Mouse (Mus musculus) forebrain, embryonic 13.5 days (tissue): Measurements from ENCODE around the gene Tulp4. TPM values are rescaled to one million over a fixed set of nuclear protein-coding genes. Genes with fewer than 3 reads are reported as not detected.

Experiments used
- ATAC-seq: fragments of 200-750 bp; cut with Nextera tagmentation; 2 replicates; pipeline ENCODE4 v1.8.0; 2017
- H3K27ac ChIP-seq: fragments of 300-500 bp; sonication (generic); 2 replicates; pipeline ENCODE4 v1.5.1; 2015; ENCODE audit warnings: inconsistent platforms, mild to moderate bottlenecking, moderate library complexity
- H3K27me3 ChIP-seq: fragments of 300-500 bp; sonication (generic); 2 replicates; pipeline ENCODE4 v1.6.1; 2015; ENCODE audit warnings: mild to moderate bottlenecking, inconsistent platforms
- H3K36me3 ChIP-seq: fragments of 300-500 bp; sonication (generic); 2 replicates; pipeline ENCODE4 v1.6.1; 2015; ENCODE audit warnings: mild to moderate bottlenecking, inconsistent platforms; ENCODE audit not compliant: poor library complexity, severe bottlenecking
- H3K4me1 ChIP-seq: fragments of 300-500 bp; sonication (generic); 2 replicates; pipeline ENCODE4 v1.6.1; 2015; ENCODE audit warnings: inconsistent platforms
- H3K4me2 ChIP-seq: fragments of 300-500 bp; sonication (generic); 2 replicates; pipeline ENCODE4 v1.6.1; 2015; ENCODE audit warnings: inconsistent platforms, mild to moderate bottlenecking, moderate library complexity
- H3K4me3 ChIP-seq: fragments of 300-500 bp; sonication (generic); 2 replicates; pipeline ENCODE4 v1.5.1; 2015; ENCODE audit warnings: mild to moderate bottlenecking, inconsistent platforms
- H3K9ac ChIP-seq: fragments of 300-500 bp; sonication (generic); 2 replicates; pipeline ENCODE4 v1.6.1; 2015; ENCODE audit warnings: mild to moderate bottlenecking, inconsistent platforms
- H3K9me3 ChIP-seq: fragments of 300-500 bp; sonication (generic); replicated peaks from 2 replicates; pipeline ENCODE4 v1.6.1; 2016; ENCODE audit warnings: inconsistent platforms
- WGBS: fragments of 180-500 bp; shearing (Covaris S2); methylation state at CpG from one replicate; pipeline ENCODE4 v1.1.7; 2015; 5-methylcytosine and 5-hydroxymethylcytosine counted together
- polyA plus RNA-seq: library from polyadenylated mRNA; unstranded; fragments of >200 nt; fragmentation: Nextera tagmentation; extraction: Ambion mirVana; gene quantifications from 2 replicates; pipeline ENCODE4 v1.2.1, GENCODE M21; 2015

The Tulp4 gene
- polyA plus RNA-seq, result 132 and 156 TPM in 2 replicates

GRCm38 (mm10) chr17:6106361-6107014 is at the start of gene Tulp4:
Tulp4 (plus strand) TSS chr17:6106437.
- peak within 1 kb of the TSS; percentile 92 for H3K4me3 ChIP-seq
- under 1% methylated on average over 25 of the region's 76 CpGs for WGBS
- peak within 1 kb of the TSS; percentile 97 for H3K27ac ChIP-seq
- H3K27me3 ChIP-seq, result no peaks in the 10 kb centered on the region
- no peaks in the 10 kb centered on the region for H3K9me3 ChIP-seq
- peak; percentile 98 for ATAC-seq
- H3K4me2 ChIP-seq, result peak within 1 kb of the TSS; percentile 89
- H3K4me1 ChIP-seq, result peaks cover 28% of the 10 kb centered on the region
- peaks cover 12% of the 10 kb centered on the region for H3K36me3 ChIP-seq
- H3K9ac ChIP-seq, result peak within 1 kb of the TSS; percentile 98

- H3K36me3 ChIP-seq, result peaks cover 56% of the 10 kb centered on the region
- H3K4me2 ChIP-seq, result no peak overlapping the region
- H3K4me1 ChIP-seq, result no peaks in the 10 kb centered on the region
- H3K27ac ChIP-seq, result no peak overlapping the region
- H3K27me3 ChIP-seq, result no peaks in the 10 kb centered on the region
- H3K4me3 ChIP-seq, result no peak overlapping the region
- no peak for ATAC-seq
- H3K9ac ChIP-seq, result no peak overlapping the region
- 85% methylated on average over 8 of the region's 8 CpGs for WGBS
- no peaks in the 10 kb centered on the region for H3K9me3 ChIP-seq
Measured at GRCm38 (mm10) chr17:6062793-6063192, 43.4 kb upstream of the Tulp4 start.

- Histone ChIP-seq H3K36me3 (peaks cover 57% of the 10 kb centered on the region), H3K4me1 (no peaks in the 10 kb centered on the region), H3K27ac (no peak overlapping the region), H3K9ac (no peak overlapping the region), H3K4me3 (no peak overlapping the region), H3K9me3 (no peaks in the 10 kb centered on the region), H3K27me3 (no peaks in the 10 kb centered on the region), H3K4me2 (no peak overlapping the region)
- no peak for ATAC-seq
- 90% methylated on average over 5 of the region's 5 CpGs for WGBS
Measured at GRCm38 (mm10) chr17:6063532-6063931, 42.7 kb upstream of the Tulp4 start.

- H3K4me3 ChIP-seq, result no peak overlapping the region
- H3K9ac ChIP-seq, result no peak overlapping the region
- peaks cover 68% of the 10 kb centered on the region for H3K36me3 ChIP-seq
- no peak overlapping the region for H3K27ac ChIP-seq
- H3K4me1 ChIP-seq, result no peaks in the 10 kb centered on the region
- no peaks in the 10 kb centered on the region for H3K27me3 ChIP-seq
- no peak for ATAC-seq
- H3K4me2 ChIP-seq, result no peak overlapping the region
- WGBS, result 91% methylated on average over 2 of the region's 2 CpGs
- H3K9me3 ChIP-seq, result no peaks in the 10 kb centered on the region
Measured at GRCm38 (mm10) chr17:6066021-6066420, 40.2 kb upstream of the Tulp4 start.

- H3K27ac ChIP-seq, result no peak overlapping the region
- H3K36me3 ChIP-seq, result peaks cover 83% of the 10 kb centered on the region
- no peaks in the 10 kb centered on the region for H3K9me3 ChIP-seq
- H3K4me1 ChIP-seq, result no peaks in the 10 kb centered on the region
- no peak overlapping the region for H3K9ac ChIP-seq
- no peak overlapping the region for H3K4me3 ChIP-seq
- no peak for ATAC-seq
- no peaks in the 10 kb centered on the region for H3K27me3 ChIP-seq
- H3K4me2 ChIP-seq, result no peak overlapping the region
- 92% methylated on average over 7 of the region's 7 CpGs for WGBS
Measured at GRCm38 (mm10) chr17:6067613-6068012, 38.6 kb upstream of the Tulp4 start.

- no peak overlapping the region for H3K9ac ChIP-seq
- H3K4me2 ChIP-seq, result no peak overlapping the region
- H3K27ac ChIP-seq, result no peak overlapping the region
- peaks cover 77% of the 10 kb centered on the region for H3K36me3 ChIP-seq
- H3K4me3 ChIP-seq, result no peak overlapping the region
- no peaks in the 10 kb centered on the region for H3K9me3 ChIP-seq
- H3K27me3 ChIP-seq, result no peaks in the 10 kb centered on the region
- H3K4me1 ChIP-seq, result no peaks in the 10 kb centered on the region
- 97% methylated on average over 6 of the region's 6 CpGs for WGBS
- ATAC-seq, result no peak
Measured at GRCm38 (mm10) chr17:6069866-6070265, 36.4 kb upstream of the Tulp4 start.

GRCm38 (mm10) chr17:6073405-6073804 is 32.8 kb upstream of the Tulp4 start:
- Histone ChIP-seq H3K4me1 (peaks cover 4% of the 10 kb centered on the region), H3K27me3 (no peaks in the 10 kb centered on the region), H3K4me3 (no peak overlapping the region), H3K27ac (no peak overlapping the region), H3K9me3 (no peaks in the 10 kb centered on the region), H3K4me2 (no peak overlapping the region), H3K9ac (no peak overlapping the region), H3K36me3 (peaks cover 52% of the 10 kb centered on the region)
- no peak for ATAC-seq
- WGBS, result 93% methylated on average over 7 of the region's 7 CpGs

GRCm38 (mm10) chr17:6079287-6080122 is 26.7 kb upstream of the Tulp4 start, which contains the start of the genes Serac1 and Gtf2h5:
Serac1 (minus strand) TSS chr17:6079741.
Gtf2h5 (plus strand) TSS chr17:6079786.
- Histone ChIP-seq H3K36me3 (peaks cover 14% of the 10 kb centered on the region), H3K9ac (peak within 1 kb of the TSS; percentile 80), H3K27me3 (no peaks in the 10 kb centered on the region), H3K9me3 (no peaks in the 10 kb centered on the region), H3K4me1 (peaks cover 31% of the 10 kb centered on the region), H3K27ac (peak within 1 kb of the TSS; percentile 86), H3K4me2 (peak within 1 kb of the TSS; percentile 82), H3K4me3 (peak within 1 kb of the TSS; percentile 83)
- WGBS, result under 1% methylated on average over 70 of the region's 70 CpGs
- ATAC-seq, result peak; percentile 98

GRCm38 (mm10) chr17:6083323-6083890 is 22.8 kb upstream of the Tulp4 start:
- WGBS, result 86% methylated on average over 5 of the region's 5 CpGs

GRCm38 (mm10) chr17:6091604-6092003 is 14.6 kb upstream of the Tulp4 start:
- Histone ChIP-seq H3K4me1 (no peaks in the 10 kb centered on the region), H3K9ac (no peak overlapping the region), H3K36me3 (peaks cover 20% of the 10 kb centered on the region), H3K27me3 (no peaks in the 10 kb centered on the region), H3K4me2 (no peak overlapping the region), H3K9me3 (no peaks in the 10 kb centered on the region), H3K4me3 (no peak overlapping the region), H3K27ac (no peak overlapping the region)
- no peak for ATAC-seq
- WGBS, result 91% methylated on average over 6 of the region's 6 CpGs

More at GRCm38 (mm10) chr17:6083323-6083890, 22.8 kb upstream of the Tulp4 start:
- no peak overlapping the region for H3K9ac ChIP-seq
- H3K4me2 ChIP-seq, result no peak overlapping the region
- no peak for ATAC-seq
- H3K4me1 ChIP-seq, result peaks cover 27% of the 10 kb centered on the region
- no peaks in the 10 kb centered on the region for H3K9me3 ChIP-seq
- peaks cover 42% of the 10 kb centered on the region for H3K36me3 ChIP-seq
- H3K4me3 ChIP-seq, result no peak overlapping the region
- H3K27me3 ChIP-seq, result no peaks in the 10 kb centered on the region
- H3K27ac ChIP-seq, result peak overlapping the region; percentile 22; the same call in 1 of the 2 replicates

GRCm38 (mm10) chr17:6095579-6095978 is 10.7 kb upstream of the Tulp4 start:
- H3K4me1 ChIP-seq, result no peaks in the 10 kb centered on the region
- no peak for ATAC-seq
- H3K4me2 ChIP-seq, result no peak overlapping the region
- H3K9ac ChIP-seq, result no peak overlapping the region
- H3K27me3 ChIP-seq, result no peaks in the 10 kb centered on the region
- H3K36me3 ChIP-seq, result peaks cover 7% of the 10 kb centered on the region; the same call in 1 of the 2 replicates
- no peak overlapping the region for H3K27ac ChIP-seq
- no peak overlapping the region for H3K4me3 ChIP-seq
- no peaks in the 10 kb centered on the region for H3K9me3 ChIP-seq

- WGBS, result 28% methylated on average over 4 of the region's 4 CpGs
- Histone ChIP-seq H3K9ac (no peak overlapping the region), H3K27ac (no peak overlapping the region), H3K4me3 (no peak overlapping the region), H3K36me3 (no peaks in the 10 kb centered on the region), H3K4me2 (no peak overlapping the region), H3K27me3 (no peaks in the 10 kb centered on the region), H3K4me1 (no peaks in the 10 kb centered on the region), H3K9me3 (no peaks in the 10 kb centered on the region)
- peak; percentile 63; the same call in 1 of the 2 replicates for ATAC-seq
Measured at GRCm38 (mm10) chr17:6097884-6098283, 8.4 kb upstream of the Tulp4 start.
